Mouse (Mus musculus): Measurements from ENCODE around the gene Coq2. TPM values are rescaled to one million over a fixed set of nuclear protein-coding genes. Genes with fewer than 3 reads are reported as not detected.

The Coq2 gene
- 46.4 and 50.8 TPM in 2 replicates for polyA plus RNA-seq (2015; fragmentation: Nextera tagmentation; extraction: Ambion mirVana)

- peak within 1 kb of the TSS; percentile 52; the same call in 1 of the 2 replicates for H3K27ac ChIP-seq
- ATAC-seq (ENCODE audit: low FRiP score, low read depth): peak; percentile 74
- H3K9me3 ChIP-seq: no peaks in the 10 kb centered on the region
- 8% methylated on average over 17 of the region's 17 CpGs for WGBS
- H3K4me3 ChIP-seq: peak within 1 kb of the TSS; percentile 75
- H3K4me1 ChIP-seq: peaks cover 17% of the 10 kb centered on the region
- peak within 1 kb of the TSS; percentile 74 for H3K4me2 ChIP-seq (replicated peaks)
- peak within 1 kb of the TSS; percentile 89 for H3K9ac ChIP-seq
- peaks cover 8% of the 10 kb centered on the region for H3K36me3 ChIP-seq
- H3K27me3 ChIP-seq: no peaks in the 10 kb centered on the region
Observed at GRCm38 (mm10) chr5:100674711-100675376, at the start of gene Coq2. Gene Coq2, minus strand, starts transcription at chr5:100675140.

GRCm38 (mm10) chr5:100719235-100720088, 44.5 kb upstream of the Coq2 start, which contains the start of gene Hpse:
Gene Hpse, minus strand, starts transcription at chr5:100719716.
- WGBS: under 1% methylated on average over 53 of the region's 56 CpGs
- H3K9ac ChIP-seq: peak within 1 kb of the TSS; percentile 73
- H3K27me3 ChIP-seq: peaks cover 15% of the 10 kb centered on the region
- peaks cover 6% of the 10 kb centered on the region for H3K9me3 ChIP-seq
- H3K4me2 ChIP-seq (replicated peaks): peak within 1 kb of the TSS; percentile 95
- no peak within 1 kb of the TSS for H3K27ac ChIP-seq
- peaks cover 4% of the 10 kb centered on the region; the same call in 1 of the 2 replicates for H3K4me1 ChIP-seq
- peak within 1 kb of the TSS; percentile 57 for H3K4me3 ChIP-seq
- peak; percentile 66 for ATAC-seq (ENCODE audit: low FRiP score, low read depth)
- H3K36me3 ChIP-seq: no peaks in the 10 kb centered on the region

GRCm38 (mm10) chr5:100716762-100717161, 41.8 kb upstream of the Coq2 start:
- no peak overlapping the region for H3K4me3 ChIP-seq
- no peaks in the 10 kb centered on the region for H3K9me3 ChIP-seq
- H3K27me3 ChIP-seq: peaks cover 15% of the 10 kb centered on the region
- no peaks in the 10 kb centered on the region for H3K36me3 ChIP-seq
- H3K4me1 ChIP-seq: peaks cover 8% of the 10 kb centered on the region; the same call in 1 of the 2 replicates
- H3K9ac ChIP-seq: no peak overlapping the region
- ATAC-seq (ENCODE audit: low FRiP score, low read depth): no peak
- H3K27ac ChIP-seq: no peak overlapping the region
- 94% methylated on average over 15 of the region's 15 CpGs for WGBS
- H3K4me2 ChIP-seq (replicated peaks): no peak overlapping the region

GRCm38 (mm10) chr5:100711219-100711618, 36.3 kb upstream of the Coq2 start:
- H3K36me3 ChIP-seq: no peaks in the 10 kb centered on the region
- ATAC-seq (ENCODE audit: low FRiP score, low read depth): no peak
- H3K4me2 ChIP-seq (replicated peaks): no peak overlapping the region
- no peak overlapping the region for H3K9ac ChIP-seq
- no peak overlapping the region for H3K27ac ChIP-seq
- no peak overlapping the region for H3K4me3 ChIP-seq
- H3K9me3 ChIP-seq: no peaks in the 10 kb centered on the region
- 90% methylated on average over 6 of the region's 6 CpGs for WGBS
- H3K27me3 ChIP-seq: no peaks in the 10 kb centered on the region
- peaks cover 18% of the 10 kb centered on the region for H3K4me1 ChIP-seq

GRCm38 (mm10) chr5:100710012-100710411, 35.1 kb upstream of the Coq2 start:
- no peaks in the 10 kb centered on the region for H3K27me3 ChIP-seq
- no peak overlapping the region for H3K9ac ChIP-seq
- no peak overlapping the region; the same call in 1 of the 2 replicates for H3K27ac ChIP-seq
- peaks cover 18% of the 10 kb centered on the region for H3K4me1 ChIP-seq
- H3K4me3 ChIP-seq: no peak overlapping the region
- H3K36me3 ChIP-seq: no peaks in the 10 kb centered on the region
- H3K4me2 ChIP-seq (replicated peaks): peak overlapping the region; percentile 25; the same call in 1 of the 2 replicates
- WGBS: 0% methylated on average over 2 of the region's 2 CpGs
- ATAC-seq (ENCODE audit: low FRiP score, low read depth): no peak
- no peaks in the 10 kb centered on the region for H3K9me3 ChIP-seq

- WGBS: 90% methylated on average over 6 of the region's 6 CpGs
- H3K9me3 ChIP-seq: no peaks in the 10 kb centered on the region
- no peak overlapping the region for H3K4me3 ChIP-seq
- H3K9ac ChIP-seq: no peak overlapping the region
- no peaks in the 10 kb centered on the region for H3K27me3 ChIP-seq
- H3K4me1 ChIP-seq: peaks cover 18% of the 10 kb centered on the region
- ATAC-seq (ENCODE audit: low FRiP score, low read depth): no peak
- no peak overlapping the region for H3K4me2 ChIP-seq (replicated peaks)
- H3K27ac ChIP-seq: no peak overlapping the region
- H3K36me3 ChIP-seq: no peaks in the 10 kb centered on the region
Observed at GRCm38 (mm10) chr5:100709035-100709434, 34.1 kb upstream of the Coq2 start.

- H3K9me3 ChIP-seq: no peaks in the 10 kb centered on the region
- H3K27ac ChIP-seq: no peak overlapping the region
- ATAC-seq (ENCODE audit: low FRiP score, low read depth): no peak
- H3K36me3 ChIP-seq: no peaks in the 10 kb centered on the region
- WGBS: 83% methylated on average over 8 of the region's 8 CpGs
- H3K27me3 ChIP-seq: no peaks in the 10 kb centered on the region
- H3K4me3 ChIP-seq: no peak overlapping the region
- H3K9ac ChIP-seq: no peak overlapping the region
- no peak overlapping the region for H3K4me2 ChIP-seq (replicated peaks)
- H3K4me1 ChIP-seq: peaks cover 14% of the 10 kb centered on the region
Observed at GRCm38 (mm10) chr5:100706675-100707074, 31.7 kb upstream of the Coq2 start.

- Histone ChIP-seq H3K36me3 (no peaks in the 10 kb centered on the region), H3K4me1 (no peaks in the 10 kb centered on the region), H3K9me3 (no peaks in the 10 kb centered on the region), H3K27me3 (no peaks in the 10 kb centered on the region), H3K9ac (no peak overlapping the region), H3K27ac (no peak overlapping the region), H3K4me3 (no peak overlapping the region), H3K4me2 (replicated peaks) (no peak overlapping the region)
- ATAC-seq (ENCODE audit: low FRiP score, low read depth): no peak
- WGBS: 92% methylated on average over 2 of the region's 2 CpGs
Observed at GRCm38 (mm10) chr5:100704272-100704671, 29.3 kb upstream of the Coq2 start.

- ATAC-seq (ENCODE audit: low FRiP score, low read depth): no peak
- no peak overlapping the region for H3K4me2 ChIP-seq (replicated peaks)
Observed at GRCm38 (mm10) chr5:100702325-100702724, 27.4 kb upstream of the Coq2 start.

GRCm38 (mm10) chr5:100700861-100701620, 26.1 kb upstream of the Coq2 start:
- no peak overlapping the region for H3K9ac ChIP-seq
- H3K4me3 ChIP-seq: no peak overlapping the region
- ATAC-seq (ENCODE audit: low FRiP score, low read depth): no peak
- 80% methylated on average over 13 of the region's 13 CpGs for WGBS
- no peaks in the 10 kb centered on the region for H3K36me3 ChIP-seq
- no peaks in the 10 kb centered on the region for H3K27me3 ChIP-seq
- H3K27ac ChIP-seq: no peak overlapping the region
- no peak overlapping the region for H3K4me2 ChIP-seq (replicated peaks)
- no peaks in the 10 kb centered on the region for H3K4me1 ChIP-seq
- no peaks in the 10 kb centered on the region for H3K9me3 ChIP-seq

More at GRCm38 (mm10) chr5:100702325-100702724, 27.4 kb upstream of the Coq2 start:
- WGBS: 88% methylated on average over 3 of the region's 3 CpGs
- no peaks in the 10 kb centered on the region for H3K9me3 ChIP-seq
- no peak overlapping the region for H3K9ac ChIP-seq
- H3K4me1 ChIP-seq: no peaks in the 10 kb centered on the region
- no peak overlapping the region for H3K27ac ChIP-seq
- no peaks in the 10 kb centered on the region for H3K36me3 ChIP-seq
- no peak overlapping the region for H3K4me3 ChIP-seq
- no peaks in the 10 kb centered on the region for H3K27me3 ChIP-seq

GRCm38 (mm10) chr5:100697886-100698285, 22.9 kb upstream of the Coq2 start:
- Histone ChIP-seq H3K36me3 (no peaks in the 10 kb centered on the region), H3K4me1 (no peaks in the 10 kb centered on the region), H3K4me3 (no peak overlapping the region), H3K27me3 (no peaks in the 10 kb centered on the region), H3K9me3 (no peaks in the 10 kb centered on the region), H3K4me2 (replicated peaks) (no peak overlapping the region), H3K9ac (no peak overlapping the region), H3K27ac (no peak overlapping the region)
- 71% methylated on average over 2 of the region's 2 CpGs for WGBS
- ATAC-seq (ENCODE audit: low FRiP score, low read depth): no peak

- Histone ChIP-seq H3K27me3 (no peaks in the 10 kb centered on the region), H3K27ac (no peak overlapping the region), H3K9me3 (no peaks in the 10 kb centered on the region), H3K4me3 (no peak overlapping the region), H3K9ac (no peak overlapping the region), H3K36me3 (no peaks in the 10 kb centered on the region), H3K4me2 (replicated peaks) (no peak overlapping the region), H3K4me1 (no peaks in the 10 kb centered on the region)
- 79% methylated on average over 2 of the region's 2 CpGs for WGBS
- ATAC-seq (ENCODE audit: low FRiP score, low read depth): no peak
Observed at GRCm38 (mm10) chr5:100697398-100697797, 22.5 kb upstream of the Coq2 start.

Data from limb, embryonic 13.5 days (tissue).